Mouse (Mus musculus) activated CD4-positive, CD25-positive, alpha-beta regulatory T cell (primary cell): Measurements from ENCODE around the gene Wdr13. TPM values are rescaled to one million over a fixed set of nuclear protein-coding genes. Genes with fewer than 3 reads are reported as not detected.

Source experiments
- polyA plus RNA-seq, 2 experiments: library from polyadenylated mRNA; unstranded; fragments of 100-300 nt; shearing (Covaris generic); gene quantifications; one replicate each; pipeline ENCODE4 v1.2.1; 2017

Wdr13 gene
- polyA plus RNA-seq: 10 to 100 TPM; 13.4 to 18.7 TPM

DNA sequence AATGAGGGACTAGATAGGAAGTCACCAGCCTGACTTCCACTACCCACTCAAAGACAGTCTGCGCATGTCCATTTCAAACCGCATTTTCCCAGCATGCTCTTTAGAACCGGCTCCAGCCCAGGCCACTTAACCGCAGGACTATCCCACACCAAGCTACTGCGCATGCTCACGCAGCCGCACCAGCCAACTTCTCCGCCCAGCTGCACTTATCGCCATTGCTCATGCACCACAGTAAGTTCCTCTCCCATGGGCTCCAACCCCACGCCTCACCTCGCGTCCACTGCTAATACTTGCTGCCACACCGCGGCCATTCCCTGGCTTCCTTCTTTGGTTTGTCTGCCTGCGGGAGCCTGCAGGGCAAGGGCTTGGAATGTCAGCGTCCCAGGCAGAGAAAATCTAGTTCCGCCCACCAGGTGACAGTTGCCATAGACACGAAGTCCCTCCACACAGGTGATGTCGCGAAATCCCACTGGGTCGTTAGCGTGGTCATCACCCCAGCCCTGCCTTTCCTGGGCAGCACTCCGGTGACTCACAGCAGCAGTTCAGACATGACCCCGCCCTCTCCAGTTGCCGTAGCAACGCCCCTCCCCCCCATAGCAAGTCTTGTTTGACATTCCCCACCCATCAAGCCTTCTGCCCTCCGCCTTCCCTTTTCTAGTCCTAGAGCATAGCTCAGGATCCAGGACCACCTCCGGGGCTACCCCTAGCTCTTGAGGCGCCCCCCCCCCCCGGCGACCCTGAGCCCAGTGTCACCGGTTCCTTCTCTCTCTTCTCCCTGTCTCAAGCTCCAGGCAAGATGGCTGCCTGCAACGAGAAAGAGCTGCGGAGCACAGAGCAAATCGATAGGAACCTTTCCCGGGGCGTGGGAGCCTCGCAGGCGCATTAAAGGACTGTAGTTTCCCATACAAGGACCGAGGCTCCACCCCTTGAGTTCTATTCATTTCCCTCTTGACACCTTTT lies at the start of gene Wdr13:
Gene Wdr13 (minus strand): TSS at position 876 of the 960 bp plus-strand sequence.

DNA sequence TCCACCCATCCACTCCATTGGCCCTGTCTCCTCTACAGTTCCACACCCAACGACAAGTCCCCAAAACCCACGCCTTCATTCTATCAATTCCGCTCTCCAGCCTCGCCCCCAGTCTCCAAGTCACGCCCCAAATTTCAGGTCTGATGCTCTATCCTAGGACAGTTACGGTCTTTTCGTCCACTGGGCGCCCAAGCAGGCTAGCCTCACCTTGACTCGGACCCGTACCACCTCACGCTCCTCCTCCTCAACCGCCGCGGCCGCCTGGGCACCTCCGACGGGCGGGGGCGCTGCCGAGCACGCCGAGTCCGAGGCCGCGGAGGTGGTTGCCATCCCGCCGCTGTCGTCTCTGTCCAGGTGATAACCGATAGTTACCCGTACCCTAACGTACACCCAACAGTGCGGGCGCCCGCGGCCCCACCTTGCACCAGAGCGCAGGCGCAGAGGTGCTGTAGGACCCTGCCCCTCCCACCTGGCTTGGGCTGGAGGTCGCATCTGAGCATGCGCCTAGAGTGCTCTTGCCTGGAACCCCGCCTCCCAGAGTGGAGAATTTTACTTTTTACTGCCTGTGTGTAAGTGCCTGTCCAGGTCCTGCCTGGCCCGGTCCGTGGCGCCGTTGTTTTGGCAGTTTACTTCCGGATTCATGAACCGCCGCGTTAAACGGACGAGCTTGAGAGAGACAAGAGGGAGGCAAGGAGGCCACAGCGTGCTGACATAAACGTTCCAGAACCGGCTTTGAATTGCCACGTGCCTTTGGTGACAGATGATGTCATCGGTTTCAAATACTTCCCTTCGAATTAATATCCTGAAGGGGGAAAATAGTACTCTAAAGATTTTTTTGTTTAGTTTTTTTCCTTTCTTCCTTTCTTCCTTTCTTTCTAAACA lies 43.1 kb upstream of the Wdr13 start, which contains the start of gene Tbc1d25:
Gene Tbc1d25 (minus strand): TSS at position 678 of the 882 bp plus-strand sequence.

DNA sequence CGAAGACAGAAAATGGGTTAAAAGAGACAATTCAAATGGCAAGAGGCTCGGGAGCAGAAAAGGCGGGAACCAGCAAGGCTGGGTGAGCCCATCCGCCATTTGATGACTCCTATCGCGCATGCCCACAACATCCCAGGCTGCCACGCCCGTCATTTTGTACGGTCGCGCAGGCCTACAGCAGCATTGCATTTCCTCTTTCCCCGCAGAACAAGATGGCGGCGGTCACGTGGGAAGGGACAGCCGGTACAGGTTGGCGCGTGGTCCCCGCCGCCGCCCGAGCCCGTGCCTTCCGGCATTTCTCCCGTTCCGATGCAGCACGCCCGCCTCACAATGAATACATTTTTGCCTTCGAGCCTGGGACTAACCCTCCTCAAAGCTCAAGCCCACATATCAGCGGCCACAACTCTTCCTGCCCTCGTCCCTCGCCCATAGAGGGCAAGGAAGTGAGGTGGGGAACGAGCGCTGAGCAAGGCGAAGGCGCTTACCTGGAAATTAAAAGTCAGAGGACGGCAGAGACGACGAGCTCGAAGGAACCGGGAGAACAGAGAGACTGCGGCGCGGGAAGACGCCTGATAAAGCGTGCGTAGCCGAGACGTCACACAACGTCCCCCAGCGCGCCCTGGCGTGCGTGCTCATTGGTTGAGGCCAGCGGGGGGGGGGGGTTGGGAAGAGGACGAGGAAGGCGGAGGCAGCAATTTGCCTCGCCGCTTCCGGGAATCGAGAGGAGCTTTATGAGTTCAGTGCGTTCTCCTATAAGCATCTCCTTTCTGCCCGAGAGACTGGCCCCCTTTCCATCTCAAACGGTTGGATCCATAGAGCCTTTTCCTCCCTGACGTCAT lies 12.7 kb upstream of the Wdr13 start, which contains the start of gene Rbm3:
Gene Rbm3 (minus strand): TSS at position 728 of the 839 bp plus-strand sequence.

DNA sequence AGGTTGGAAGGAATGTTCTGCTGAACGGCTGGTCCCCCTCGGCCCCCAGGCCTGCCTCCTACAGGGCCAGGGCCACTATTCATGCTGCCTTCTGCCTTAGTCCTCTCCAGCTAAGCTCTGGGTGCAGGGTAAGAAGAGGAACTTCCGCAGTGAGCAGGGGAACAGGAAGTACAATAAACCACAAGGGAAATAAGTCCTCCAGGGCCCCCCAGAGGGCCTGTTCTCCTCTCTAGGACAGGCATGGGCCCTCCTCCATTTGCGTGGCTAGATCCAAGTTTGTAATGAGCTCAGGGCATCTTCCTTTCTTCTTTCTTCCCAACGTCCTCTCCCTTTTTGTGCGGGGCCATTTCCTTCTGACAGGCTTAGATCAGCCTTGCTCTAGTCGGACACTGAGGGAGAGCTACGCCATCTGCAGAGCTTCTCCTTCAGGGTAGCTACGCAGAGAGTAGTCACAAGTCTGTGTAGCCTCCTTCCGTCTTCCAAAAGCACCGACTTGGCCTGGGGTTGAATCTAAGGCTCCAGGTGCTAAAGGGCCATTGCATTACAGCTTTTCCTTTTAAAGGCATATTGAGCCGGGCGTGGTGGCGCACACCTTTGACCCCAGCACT lies 42.2 kb downstream of the Wdr13 start, which contains the start of gene Was:
Gene Was (minus strand): TSS at position 153 of the 608 bp plus-strand sequence.

DNA sequence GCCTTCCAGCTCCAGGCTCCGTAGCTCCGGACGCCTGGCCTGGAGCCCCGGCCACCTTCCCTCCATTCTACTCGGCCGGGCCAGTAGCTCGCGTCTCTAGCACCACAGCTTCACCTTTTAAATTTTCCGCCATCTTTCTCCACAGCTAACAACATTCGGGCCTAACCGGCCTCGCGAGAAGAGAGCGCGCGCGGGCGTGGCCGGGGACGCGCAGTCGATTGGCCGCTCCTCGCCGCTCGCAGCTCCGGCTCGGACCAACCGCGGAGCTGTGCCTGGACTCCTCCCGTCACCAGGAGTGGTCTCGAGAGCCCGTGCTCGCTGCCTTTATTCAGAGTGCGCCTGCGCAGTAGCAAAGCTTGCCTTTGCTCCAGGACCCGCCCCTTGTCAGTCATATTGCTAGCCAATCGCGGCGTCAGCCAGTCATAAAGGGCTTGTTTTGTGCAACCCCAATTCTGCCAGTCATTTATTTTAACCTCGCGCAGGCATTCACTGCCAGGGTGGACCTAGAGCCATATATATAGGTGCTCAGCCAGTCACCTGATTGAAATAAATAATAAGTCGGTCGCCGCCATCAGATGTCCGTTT lies 58.2 kb downstream of the Wdr13 start, which contains the start of gene Suv39h1:
Gene Suv39h1 (minus strand): TSS at position 331 of the 585 bp plus-strand sequence.

Other genes starting within 250 kb of the Wdr13 start
- 10 to 100 TPM; 21.5 to 29.9 TPM for gene Slc35a2, start 248.9 kb downstream of the Wdr13 start, polyA plus RNA-seq
- gene Pqbp1, start 233.6 kb downstream of the Wdr13 start, polyA plus RNA-seq: 100 to 1,000 TPM in 1 of 2 experiments, 10 to 100 TPM in 1; 99.4 to 142 TPM
- gene Timm17b, start 233.5 kb downstream of the Wdr13 start, polyA plus RNA-seq: 100 to 1,000 TPM; 122 to 162 TPM
- gene Gm10491, start 225.1 kb downstream of the Wdr13 start, polyA plus RNA-seq: not detected
- gene Gm10490, start 223.3 kb downstream of the Wdr13 start, polyA plus RNA-seq: not detected
- not detected for gene Pcsk1n, start 213.1 kb downstream of the Wdr13 start, polyA plus RNA-seq
- gene Eras, start 204.3 kb downstream of the Wdr13 start, polyA plus RNA-seq: not detected
- 10 to 100 TPM; 10.8 to 15.6 TPM for gene Hdac6, start 185.0 kb downstream of the Wdr13 start, polyA plus RNA-seq
- gene Gata1, start 154.8 kb downstream of the Wdr13 start, polyA plus RNA-seq: 10 to 100 TPM; 23.4 to 63.7 TPM
- not detected for gene Glod5, start 114.4 kb downstream of the Wdr13 start, polyA plus RNA-seq
- 10 to 100 TPM; 17.5 to 26.2 TPM for gene Suv39h1, start 58.1 kb downstream of the Wdr13 start, polyA plus RNA-seq
- gene Was, start 42.4 kb downstream of the Wdr13 start, polyA plus RNA-seq: 100 to 1,000 TPM in 1 of 2 experiments, 10 to 100 TPM in 1; 98.6 to 110 TPM
- gene Rbm3, start 13.0 kb upstream of the Wdr13 start, polyA plus RNA-seq: 100 to 1,000 TPM; 668 to 956 TPM
- gene Tbc1d25, start 43.3 kb upstream of the Wdr13 start, polyA plus RNA-seq: 10 to 100 TPM; 12.7 to 18.0 TPM
- gene Ebp, start 60.6 kb upstream of the Wdr13 start, polyA plus RNA-seq: 100 to 1,000 TPM; 142 to 256 TPM
- under 1 TPM in 1 of 2 experiments, not detected in 1; 0.17 TPM for gene Porcn, start 73.6 kb upstream of the Wdr13 start, polyA plus RNA-seq
- gene Ftsj1, start 119.5 kb upstream of the Wdr13 start, polyA plus RNA-seq: 10 to 100 TPM; 21.5 to 24.9 TPM
- gene Slc38a5, start 138.2 kb upstream of the Wdr13 start, polyA plus RNA-seq: under 1 TPM; 0.25 to 0.49 TPM
- not detected for gene Ssxb10, start 194.5 kb upstream of the Wdr13 start, polyA plus RNA-seq
- gene Ssxb9, start 234.1 kb upstream of the Wdr13 start, polyA plus RNA-seq: not detected